Mouse (Mus musculus): ENCODE data around the gene Cep170b. TPM values are rescaled to one million over a fixed set of nuclear protein-coding genes. Genes with fewer than 3 reads are reported as not detected.

Cep170b gene
- total RNA-seq, 2 experiments from 2014 or later, result 192 to 208 TPM

DNA sequence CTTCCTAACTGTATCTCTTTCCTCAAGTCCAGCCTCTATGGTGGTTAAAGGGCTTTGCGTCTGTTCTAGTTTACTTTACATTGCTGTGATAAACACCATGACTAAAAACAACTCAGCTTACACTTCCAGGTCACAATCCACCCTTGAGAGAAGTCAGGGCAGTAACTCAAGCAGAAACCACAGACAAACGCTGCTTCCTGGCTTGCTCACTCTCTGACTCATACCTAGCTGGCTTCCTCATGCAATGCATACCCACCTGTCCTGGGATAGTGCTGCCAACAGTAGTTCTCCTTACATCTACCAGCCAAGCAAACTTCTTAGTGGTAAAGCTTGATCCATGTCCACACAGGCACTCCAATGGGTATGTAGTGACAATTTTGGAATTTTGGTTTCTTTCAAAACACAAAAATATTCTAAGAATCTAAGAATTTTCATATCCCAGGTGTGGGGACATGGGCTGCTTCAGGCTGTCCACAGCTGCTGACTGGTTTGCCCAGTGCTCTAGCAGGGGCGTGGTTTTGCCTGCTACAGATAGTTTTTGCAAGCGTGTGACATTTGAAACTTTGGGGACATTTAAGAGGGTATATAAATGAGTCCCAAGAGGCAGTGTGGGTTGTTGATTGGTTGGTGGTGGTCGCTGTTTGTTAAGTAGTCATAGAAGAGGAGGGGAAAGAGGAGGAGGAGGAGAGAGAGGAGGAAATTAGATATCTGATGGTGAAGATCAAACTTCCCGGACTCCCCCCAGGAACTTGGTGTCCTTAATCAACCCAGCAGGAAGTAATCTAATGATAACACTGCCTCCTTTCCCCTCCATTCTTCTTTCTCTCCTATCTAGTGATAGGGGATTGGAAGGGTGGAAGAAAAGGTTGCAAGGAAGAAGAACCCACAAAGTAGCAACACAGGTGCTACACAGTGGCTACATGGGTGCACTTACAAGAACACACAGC, 17.6 kb upstream of the Cep170b start:
- no peak for DNase-seq (ENCODE audit: low spot score in 2 of 2)

DNA sequence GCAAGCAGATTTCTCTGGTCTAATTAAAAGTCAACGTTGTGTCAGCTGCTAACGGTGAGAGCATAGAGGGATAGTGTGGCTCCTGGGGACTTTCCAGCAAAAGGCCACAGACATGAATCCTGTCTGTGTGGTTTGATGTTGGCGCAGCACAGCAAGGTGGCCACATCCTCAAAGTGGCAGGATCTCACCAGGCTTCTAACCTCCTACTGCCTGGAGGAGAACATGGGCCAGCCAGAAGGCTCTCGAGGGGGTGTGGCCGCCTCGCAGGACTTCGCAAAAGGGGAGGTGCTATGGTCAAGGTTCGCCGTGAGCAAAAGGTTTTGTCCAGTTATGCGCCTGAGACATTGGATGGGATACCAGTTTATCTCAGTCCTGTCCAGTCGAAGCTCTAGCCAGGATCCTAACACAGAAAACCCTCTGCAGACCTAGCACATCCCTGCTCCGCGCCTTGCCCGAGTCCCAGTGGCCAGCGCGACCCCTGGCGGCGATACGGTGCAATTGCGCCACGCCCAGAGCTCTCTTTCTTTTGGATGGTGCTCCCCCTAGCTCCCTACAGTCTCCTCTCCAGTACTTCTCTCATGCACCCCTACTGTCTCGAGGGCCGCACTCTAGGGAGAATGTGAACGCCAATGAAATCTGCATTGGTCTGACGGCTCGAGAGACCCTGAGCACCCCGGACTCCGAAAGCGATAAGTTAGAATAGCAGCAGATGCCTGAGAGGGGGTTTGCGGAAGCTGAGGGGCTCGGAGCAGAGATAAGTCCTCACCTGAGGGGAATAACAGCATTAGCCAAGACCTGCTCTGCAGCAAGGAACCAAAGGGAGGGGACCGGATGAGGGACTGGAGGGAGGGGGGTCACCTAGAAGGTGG, 13.3 kb upstream of the Cep170b start:
- peak; percentile 86 to 93 for DNase-seq (ENCODE audit: low spot score in 2 of 2)

DNA sequence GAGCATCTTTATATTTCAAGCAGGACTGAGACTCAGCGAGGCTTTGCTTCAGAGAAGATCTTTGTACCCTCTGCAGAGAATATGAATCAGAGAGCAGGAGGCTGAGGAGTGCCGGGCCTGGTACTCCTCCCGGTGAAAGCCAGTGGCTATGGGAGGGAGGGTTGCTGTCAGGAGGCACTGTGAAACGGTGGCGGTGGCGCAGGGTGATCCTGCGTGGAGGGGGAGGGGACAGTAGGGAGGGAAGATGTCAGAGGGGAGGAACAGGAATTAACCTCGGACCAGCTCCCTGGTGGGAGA, 12.7 kb upstream of the Cep170b start:
- no peak for DNase-seq (ENCODE audit: low spot score in 2 of 2)

DNA sequence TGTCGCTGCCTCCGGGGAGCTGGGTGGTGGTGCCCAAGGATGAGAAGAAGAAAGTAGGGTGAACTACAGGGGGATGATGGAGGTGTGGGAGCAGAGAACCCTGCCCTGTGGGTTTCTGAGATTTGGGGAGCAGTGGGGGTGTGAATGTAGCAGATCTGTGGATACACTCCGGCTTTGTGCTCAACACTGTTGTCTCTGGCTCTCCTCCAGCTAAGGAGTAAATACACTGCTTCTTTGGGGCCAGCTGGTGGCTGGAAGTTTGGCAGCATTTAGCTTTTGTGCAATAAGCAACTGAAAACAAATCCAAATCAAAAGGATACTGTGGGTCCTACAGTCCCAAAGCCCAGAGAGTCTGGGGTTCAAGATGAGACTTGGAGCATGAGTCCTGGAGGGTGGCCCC, 6.3 kb upstream of the Cep170b start:
- DNase-seq (ENCODE audit: low spot score in 2 of 2), result peak in 1 of 2 experiments; percentile 58

DNA sequence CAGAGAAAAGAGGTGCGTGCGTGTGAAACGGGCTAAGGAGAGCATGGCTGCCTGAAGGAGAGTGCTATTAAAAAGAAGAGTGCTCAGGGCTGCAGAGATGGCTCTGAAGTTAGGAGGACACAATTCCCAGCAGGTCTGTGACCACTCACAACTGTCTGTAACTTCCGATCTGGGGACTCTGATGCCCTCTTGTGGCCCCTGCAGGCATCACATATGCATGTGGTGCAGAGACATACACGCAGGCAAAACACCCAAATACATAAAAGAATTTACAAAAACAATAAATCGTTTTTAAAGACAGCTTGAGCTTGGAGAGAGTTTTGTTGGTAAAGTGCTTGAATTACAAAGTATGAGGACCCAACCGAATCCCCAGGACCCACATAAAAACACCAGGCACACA, 3.1 kb upstream of the Cep170b start:
- no peak for DNase-seq (ENCODE audit: low spot score in 2 of 2)

DNA sequence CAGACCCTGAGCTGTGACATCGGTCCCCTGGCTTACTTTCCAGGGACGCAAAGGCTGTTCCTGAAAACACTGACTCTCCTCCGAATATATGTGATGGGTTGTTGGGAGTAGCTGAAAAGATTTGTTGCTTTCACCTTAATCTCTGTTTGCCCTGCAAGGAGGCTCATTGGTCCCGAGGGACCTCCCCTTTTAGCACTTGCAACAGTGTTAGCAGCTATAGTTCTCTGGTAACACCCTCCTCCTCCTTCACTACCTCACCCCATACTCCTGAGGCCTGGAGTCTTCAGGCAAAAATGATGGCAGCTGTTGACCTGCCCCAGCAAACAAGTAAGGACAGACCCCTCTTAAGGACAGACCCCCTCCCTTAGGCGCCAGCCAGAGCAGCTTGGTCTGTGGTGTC, 1.3 kb upstream of the Cep170b start:
- DNase-seq (ENCODE audit: low spot score in 2 of 2), result no peak

DNA sequence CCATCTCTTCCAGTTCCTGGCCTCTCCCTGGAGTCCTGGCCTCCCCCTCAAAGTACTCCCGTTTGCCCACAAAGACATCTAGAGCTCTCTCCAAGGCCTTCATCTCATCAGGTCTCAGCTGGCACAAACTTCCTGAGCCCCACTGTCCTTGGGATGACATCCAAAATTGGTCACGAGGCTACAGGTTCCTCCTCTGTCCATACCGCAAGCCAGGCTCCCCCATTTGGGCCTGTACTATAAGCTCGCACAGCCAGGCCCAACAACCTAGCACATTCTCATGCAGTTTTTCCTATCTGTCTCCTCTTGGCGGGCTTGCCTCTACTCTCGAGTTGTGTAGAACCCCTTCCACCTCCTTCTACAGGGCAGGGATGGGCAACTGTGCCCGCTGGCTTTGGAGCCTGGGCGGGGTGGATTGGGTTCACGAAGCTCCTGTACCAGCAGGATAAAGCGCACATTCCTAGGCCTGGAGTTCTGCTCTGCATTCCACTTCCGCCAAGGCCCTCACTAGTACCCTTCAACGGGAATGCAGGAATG, 702 bp downstream of the Cep170b start:
- no peak for DNase-seq (ENCODE audit: low spot score in 2 of 2)

DNA sequence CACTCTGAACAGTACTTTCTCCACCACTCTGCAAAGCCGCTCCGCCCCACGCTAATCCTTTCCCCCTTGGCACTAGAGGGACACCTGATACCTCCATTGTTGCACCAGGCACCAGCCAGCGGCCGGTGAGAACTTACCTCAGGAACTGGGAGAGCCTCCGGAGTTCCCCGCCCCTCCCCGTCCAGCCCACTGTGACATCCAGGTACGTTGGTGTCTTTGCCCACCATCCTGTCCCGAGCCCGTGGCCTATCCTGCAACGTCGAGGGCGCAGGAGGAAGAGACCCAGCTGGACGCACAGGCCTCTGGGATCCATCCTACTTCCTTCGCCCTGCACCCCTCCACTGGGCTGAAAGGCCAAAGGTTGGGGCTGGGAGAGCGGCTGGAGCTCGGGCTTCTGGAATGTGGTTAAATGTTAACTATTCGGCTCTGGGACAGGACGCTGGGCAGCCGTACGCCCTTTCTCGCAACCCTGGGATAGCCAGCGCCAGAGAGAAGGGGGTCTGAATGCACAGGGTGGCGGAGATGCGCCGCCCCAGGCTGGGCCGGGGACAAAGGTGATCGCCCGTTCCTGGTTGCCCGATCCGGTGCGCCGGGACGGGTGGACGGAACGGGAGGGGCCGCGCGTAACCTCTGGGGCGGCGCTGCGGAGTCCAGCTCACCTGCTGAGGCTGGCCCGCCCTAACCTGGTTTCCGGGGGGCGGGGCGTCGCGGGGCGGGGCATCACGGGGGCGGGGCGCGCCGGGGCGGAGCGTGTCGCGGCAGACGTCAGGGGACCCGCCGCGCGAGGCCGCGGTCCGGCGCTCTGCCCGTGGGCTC, 1.4 kb downstream of the Cep170b start:
- DNase-seq (ENCODE audit: low spot score in 2 of 2), result peak in 1 of 2 experiments; percentile 40

DNA sequence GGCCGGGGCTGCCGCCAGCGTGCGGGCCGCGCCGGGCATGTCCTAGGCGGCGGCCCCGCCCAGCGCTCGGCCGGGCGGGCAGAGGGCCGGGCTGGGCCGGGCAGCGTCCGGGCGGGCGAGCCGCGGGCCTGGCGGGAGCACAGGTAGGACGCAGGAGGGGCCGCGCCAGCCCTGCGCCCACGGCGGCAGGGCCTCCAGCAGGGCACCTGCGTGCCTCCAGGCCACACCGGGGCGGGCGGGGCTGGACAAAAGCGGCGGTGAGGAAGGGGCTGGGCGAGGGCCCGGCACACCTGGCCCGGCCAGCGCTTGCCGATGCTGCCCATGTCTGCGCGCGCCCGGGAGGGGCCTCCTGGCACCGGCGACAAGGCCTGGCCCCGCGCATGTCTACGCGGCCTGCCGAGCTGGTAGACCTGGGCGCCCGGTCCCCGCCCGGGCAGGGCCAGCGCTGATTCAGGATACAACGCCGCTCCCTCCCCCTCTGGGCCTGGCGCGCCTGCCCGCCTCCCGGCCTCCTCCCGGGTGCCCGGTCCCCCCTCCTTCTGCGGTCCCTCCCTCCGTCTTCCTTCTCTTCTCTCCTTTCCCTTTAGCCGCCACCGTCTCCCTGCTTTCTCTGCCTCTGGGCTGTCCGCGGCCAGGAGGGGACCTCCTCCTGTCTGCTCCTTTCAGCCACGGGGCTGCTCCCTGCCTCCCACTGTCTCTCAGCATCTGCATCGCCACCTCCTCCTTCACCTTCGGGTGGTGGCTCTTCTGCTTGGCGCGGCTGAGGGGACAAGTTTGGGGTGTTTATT, 2.2 kb downstream of the Cep170b start:
- DNase-seq (ENCODE audit: low spot score in 2 of 2), result peak in 1 of 2 experiments; percentile 40

DNA sequence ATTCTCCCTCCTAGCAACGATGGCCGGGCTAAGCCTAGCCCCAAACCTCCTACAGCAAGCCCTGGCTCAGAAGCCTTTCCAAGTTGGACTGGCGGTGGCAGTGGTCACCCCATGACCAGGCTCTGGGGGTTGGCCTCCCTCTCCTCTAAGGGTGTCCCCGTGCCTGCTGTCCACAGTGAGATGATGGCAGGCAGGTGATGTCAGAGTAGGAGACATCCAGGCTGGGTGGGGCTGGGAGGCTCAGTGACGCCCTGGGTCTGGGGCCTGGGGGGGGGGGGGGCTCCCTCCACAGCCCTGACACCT, 2.7 kb downstream of the Cep170b start:
- no peak for DNase-seq (ENCODE audit: low spot score in 2 of 2)

DNA sequence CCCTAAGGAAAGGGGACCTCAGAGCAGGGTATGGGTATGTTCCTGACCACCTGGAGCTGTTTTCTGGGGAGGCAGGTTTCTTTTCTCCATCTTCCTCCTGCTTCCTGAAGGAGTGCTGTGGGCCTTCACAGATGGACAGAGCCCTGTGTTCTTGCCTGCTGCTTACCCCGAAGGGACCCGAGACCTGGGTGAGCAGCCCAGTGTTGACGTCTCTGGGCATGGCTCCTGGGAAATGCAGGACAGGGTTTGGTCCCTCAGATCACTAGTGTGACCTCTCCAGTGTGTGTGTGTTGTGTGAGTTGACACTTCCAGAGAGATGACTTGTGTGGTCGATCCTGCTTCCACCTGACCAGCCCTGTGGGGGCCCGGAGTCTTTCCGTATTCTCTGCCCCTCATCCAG, 3.2 kb downstream of the Cep170b start:
- no peak for DNase-seq (ENCODE audit: low spot score in 2 of 2)

DNA sequence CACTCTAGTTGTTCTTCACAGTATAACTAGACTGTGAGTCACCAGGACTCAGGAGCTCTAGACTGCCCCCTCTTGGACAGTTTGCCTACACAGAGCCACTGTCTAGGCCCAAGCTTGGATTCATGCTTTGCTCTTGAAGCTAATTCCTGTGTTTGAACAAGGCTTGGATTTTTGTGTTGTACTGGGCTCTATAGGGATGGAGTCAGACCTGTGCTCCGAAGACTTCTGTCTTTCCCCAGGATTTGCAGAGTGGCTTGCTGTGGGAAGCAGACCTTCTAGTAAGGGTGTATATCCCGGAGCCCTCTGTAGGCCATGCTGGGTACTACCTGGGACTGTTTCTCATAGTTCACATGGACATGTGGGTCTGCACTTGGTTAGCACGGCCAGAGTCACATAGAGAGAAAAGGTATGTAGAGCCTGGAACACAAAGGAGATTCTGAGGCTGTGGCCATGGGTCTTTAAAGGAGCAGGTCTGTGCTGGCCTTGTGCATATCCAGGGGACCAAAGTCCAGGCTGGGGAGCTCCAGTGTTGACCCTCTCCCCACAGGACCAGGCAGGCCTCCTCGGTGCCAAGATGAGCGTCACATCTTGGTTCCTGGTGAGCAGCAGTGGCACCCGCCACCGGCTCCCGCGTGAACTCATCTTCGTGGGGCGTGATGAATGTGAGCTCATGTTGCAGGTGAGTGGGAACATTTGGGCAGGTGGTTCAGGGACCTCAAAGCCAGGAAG, 4.0 kb downstream of the Cep170b start:
- peak; percentile 41 to 83 for DNase-seq (ENCODE audit: low spot score in 2 of 2)

DNA sequence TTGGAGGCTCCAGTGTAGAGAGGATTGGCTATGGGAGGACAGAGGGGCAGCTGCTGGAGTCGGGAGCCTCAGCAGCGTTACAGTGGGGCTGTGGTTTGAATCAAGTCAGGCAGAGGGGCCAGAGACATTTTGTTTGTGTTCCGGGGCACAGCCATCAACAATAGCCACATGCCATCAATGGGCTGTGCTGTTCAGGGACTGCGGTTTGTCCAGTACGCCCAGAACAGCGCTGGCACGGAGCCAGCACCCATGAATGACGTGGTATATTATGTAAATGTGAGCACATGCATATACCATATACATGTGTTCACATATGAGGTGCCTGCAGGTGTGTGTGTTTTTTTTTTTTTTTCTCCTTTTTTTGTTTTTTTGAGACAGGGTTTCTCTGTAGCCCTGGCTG, 7.5 kb downstream of the Cep170b start:
- no peak for DNase-seq (ENCODE audit: low spot score in 2 of 2)

DNA sequence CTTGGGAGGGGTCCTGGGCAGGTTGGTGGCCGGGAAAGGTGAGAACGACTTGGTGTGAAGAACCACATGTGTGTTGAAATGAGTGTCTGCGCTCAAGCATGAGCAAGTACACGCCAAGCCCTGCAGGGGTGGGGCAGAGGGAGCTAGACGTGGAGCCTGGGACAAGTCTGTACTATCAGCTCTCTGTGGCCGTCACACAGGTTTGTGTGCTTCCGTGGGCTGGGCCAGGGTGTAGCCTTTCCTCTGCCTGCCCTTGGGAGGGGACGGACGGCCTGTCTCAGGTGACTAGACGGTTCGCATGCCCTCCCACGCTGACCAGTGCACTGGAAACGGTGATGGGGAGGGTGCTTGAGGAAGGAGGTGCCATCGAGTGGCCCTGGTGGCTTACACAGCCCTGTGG, 10.6 kb downstream of the Cep170b start:
- no peak for DNase-seq (ENCODE audit: low spot score in 2 of 2)

DNA sequence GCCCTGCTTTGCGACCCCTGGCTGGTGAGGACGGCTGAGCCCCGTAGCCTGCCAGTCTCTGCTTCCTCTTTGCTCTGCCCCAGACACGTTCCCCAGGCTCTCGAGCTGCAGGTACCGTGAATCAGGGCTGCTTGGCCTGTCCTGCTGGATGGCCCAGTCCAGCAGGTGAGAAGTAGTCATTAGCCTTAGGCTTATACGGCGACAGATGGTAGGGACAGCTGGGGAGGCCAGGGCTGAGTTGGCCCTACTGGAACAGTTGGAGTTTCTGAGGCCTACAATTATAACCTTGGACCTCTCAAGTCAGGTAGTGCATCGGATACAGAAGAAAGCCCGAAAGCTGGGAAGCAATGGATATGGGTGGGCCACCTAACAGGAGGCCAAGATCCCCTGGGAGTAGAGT, 12.3 kb downstream of the Cep170b start:
- no peak for DNase-seq (ENCODE audit: low spot score in 2 of 2)

DNA sequence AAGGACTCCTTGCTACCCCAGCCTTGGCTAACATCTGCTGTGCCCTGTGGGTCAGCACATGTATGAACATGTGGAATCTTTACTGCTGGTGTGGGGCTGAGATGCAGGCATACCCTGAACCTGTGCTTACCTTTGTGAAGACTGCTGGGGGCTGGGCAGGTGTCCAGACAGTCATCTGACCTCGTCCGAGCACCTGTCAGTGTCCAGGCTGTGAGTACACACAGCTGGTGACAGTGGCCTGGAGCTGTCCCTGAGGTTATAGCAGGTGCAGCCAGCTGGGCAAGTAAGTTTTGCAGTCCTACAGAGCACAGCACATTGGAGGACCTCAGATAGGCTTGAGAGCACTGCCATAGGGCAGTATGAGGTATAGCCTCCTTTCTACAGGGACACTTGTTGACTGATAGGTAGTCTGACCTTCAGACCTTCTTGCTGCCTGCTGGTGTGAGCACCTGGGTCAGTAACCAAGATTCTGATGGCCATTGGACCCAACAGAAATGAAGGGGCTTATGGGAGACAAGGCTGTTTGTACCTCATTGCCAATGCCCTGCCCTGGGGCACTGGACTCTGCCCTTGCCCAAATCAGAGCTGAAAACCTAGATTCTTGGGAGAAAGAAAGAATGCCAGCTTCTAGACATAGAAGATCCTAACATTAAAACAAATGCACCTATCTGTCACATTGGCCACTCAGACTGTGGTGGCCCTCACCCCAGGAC, 14.0 kb downstream of the Cep170b start:
- DNase-seq (ENCODE audit: low spot score in 2 of 2), result no peak

DNA sequence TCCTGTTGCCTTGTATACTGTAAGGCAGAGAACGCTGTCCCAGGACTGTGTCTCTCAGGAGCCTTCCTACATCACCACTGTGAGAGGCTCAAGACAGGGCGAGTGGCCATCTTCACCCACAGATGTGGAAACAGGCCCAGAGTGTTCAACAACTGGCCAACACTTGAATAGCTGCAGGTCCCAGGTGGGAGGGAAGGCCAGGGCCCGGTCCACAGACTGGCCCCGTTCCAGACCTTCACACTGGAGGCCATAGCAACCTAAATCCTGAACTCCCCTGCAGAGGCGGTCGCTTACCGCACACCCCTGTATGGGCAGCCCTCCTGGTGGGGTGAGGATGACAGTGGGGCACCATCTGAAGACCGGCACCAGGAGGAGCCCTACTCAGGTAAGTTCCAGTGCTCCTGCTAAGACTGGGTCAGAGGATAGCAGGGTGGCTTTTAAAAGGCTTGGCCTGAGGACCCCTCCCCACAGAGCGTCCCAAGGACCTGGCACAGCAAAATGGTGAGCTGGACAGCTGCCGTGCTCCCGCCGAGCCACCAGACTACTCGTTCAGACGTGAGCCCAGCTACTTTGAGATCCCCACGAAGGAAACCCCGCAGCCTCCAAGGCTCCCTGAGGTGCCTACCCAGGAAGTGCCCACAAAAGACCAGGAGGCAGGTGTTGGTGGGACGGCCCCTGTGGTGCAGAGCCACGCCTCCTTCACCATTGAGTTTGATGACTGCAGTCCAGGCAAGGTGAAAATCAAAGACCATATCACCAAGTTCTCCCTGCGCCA, 14.8 kb downstream of the Cep170b start:
- DNase-seq (ENCODE audit: low spot score in 2 of 2), result no peak

DNA sequence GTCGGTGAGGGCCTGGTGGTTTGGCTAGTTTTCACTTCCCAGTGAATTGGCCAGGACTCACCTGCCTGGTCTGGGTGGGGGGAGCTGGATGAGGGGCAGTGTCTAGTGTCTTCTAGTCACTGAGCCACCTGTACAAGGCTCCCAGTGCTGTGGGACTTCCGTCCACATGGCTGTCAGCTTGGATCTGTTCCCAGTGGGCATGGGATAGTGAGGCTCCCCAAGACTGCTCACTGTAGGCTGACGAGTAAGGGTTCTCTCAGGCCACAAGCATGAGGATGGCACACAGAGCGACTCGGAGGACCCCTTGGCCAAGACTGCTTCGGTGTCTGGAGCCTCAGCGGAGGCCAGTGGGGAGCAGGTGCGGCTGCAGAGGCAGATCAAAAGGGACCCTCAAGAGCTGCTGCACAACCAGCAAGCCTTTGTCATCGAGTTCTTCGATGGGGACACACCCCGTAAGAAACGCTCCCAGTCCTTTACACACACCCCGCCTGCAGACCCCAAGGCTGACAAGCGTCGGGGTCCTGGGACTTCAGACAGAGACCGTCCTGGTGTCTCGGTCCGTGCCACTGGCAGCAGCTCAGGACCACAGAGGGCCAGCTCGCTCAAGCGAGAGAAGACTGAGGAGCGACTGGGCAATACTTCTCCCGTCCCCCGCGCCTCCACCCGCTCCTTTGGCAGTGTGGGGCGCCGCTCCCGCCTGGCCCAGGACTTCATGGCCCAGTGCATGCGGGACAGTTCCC, 15.8 kb downstream of the Cep170b start:
- no peak for DNase-seq (ENCODE audit: low spot score in 2 of 2)

All from layer of hippocampus, adult 18-20 months (tissue).